Mouse (Mus musculus): ENCODE data around the gene Acaca. TPM values are rescaled to one million over a fixed set of nuclear protein-coding genes. Genes with fewer than 3 reads are reported as not detected.
"Not testable (repeated sequence)": the region's sequence is repeated elsewhere in the genome, so short reads cannot be mapped to it uniquely, and the experiment has no call there.

Acaca gene
- polyA plus RNA-seq, 1 experiment from 2014 or later = 26.4 TPM

GRCm38 (mm10) chr11:84389332-84389731, 259.9 kb downstream of the Acaca start:
- Histone ChIP-seq H3K27me3 (no peaks in the 10 kb centered on the region), H3K27ac (replicated peaks) (no peak overlapping the region), H3K4me1 (no peaks in the 10 kb centered on the region), H3K9ac (replicated peaks) (no peak overlapping the region), H3K36me3 (peaks cover 17% of the 10 kb centered on the region), H3K9me3 (no peaks in the 10 kb centered on the region), H3K4me3 (no peak overlapping the region), H3K4me2 (replicated peaks) (no peak overlapping the region)
- 72% methylated on average over 6 of the region's 6 CpGs for WGBS
- no peak for ATAC-seq (replicated peaks)

- H3K4me1 ChIP-seq = no peaks in the 10 kb centered on the region
- H3K4me2 ChIP-seq (replicated peaks) = no peak overlapping the region
- ATAC-seq (replicated peaks) = no peak
- no peak overlapping the region for H3K4me3 ChIP-seq
- no peaks in the 10 kb centered on the region for H3K9me3 ChIP-seq
- no peak overlapping the region for H3K27ac ChIP-seq (replicated peaks)
- H3K27me3 ChIP-seq = no peaks in the 10 kb centered on the region
- WGBS = 86% methylated on average over 8 of the region's 8 CpGs
- no peak overlapping the region for H3K9ac ChIP-seq (replicated peaks)
- peaks cover 17% of the 10 kb centered on the region for H3K36me3 ChIP-seq
These were observed 261.7 kb downstream of the Acaca start for GRCm38 (mm10) chr11:84391126-84391525.

GRCm38 (mm10) chr11:84392066-84392465, 262.6 kb downstream of the Acaca start:
- H3K27me3 ChIP-seq; H3K27ac ChIP-seq (replicated peaks); H3K4me3 ChIP-seq; H3K9me3 ChIP-seq; H3K9ac ChIP-seq (replicated peaks); H3K4me2 ChIP-seq (replicated peaks); H3K4me1 ChIP-seq; ATAC-seq (replicated peaks): not testable (repeated sequence)
- peaks cover 17% of the 10 kb centered on the region for H3K36me3 ChIP-seq
- WGBS = 78% methylated on average over 7 of the region's 7 CpGs

GRCm38 (mm10) chr11:84393571-84393970, 264.1 kb downstream of the Acaca start:
- Histone ChIP-seq H3K4me2 (replicated peaks) (no peak overlapping the region), H3K36me3 (peaks cover 21% of the 10 kb centered on the region), H3K4me1 (no peaks in the 10 kb centered on the region; the same call in 1 of the 2 replicates), H3K27ac (replicated peaks) (no peak overlapping the region), H3K27me3 (no peaks in the 10 kb centered on the region), H3K9me3 (no peaks in the 10 kb centered on the region), H3K9ac (replicated peaks) (no peak overlapping the region), H3K4me3 (no peak overlapping the region)
- ATAC-seq (replicated peaks) = no peak
- whole genome bisulfite sequencing = 94% methylated on average over 7 of the region's 7 CpGs

GRCm38 (mm10) chr11:84395010-84395409, 265.5 kb downstream of the Acaca start:
- no peak for ATAC-seq (replicated peaks)
- H3K4me3 ChIP-seq = no peak overlapping the region
- 46% methylated on average over 1 of the region's 1 CpGs for WGBS
- no peaks in the 10 kb centered on the region for H3K27me3 ChIP-seq
- no peaks in the 10 kb centered on the region for H3K9me3 ChIP-seq
- no peak overlapping the region for H3K27ac ChIP-seq (replicated peaks)
- H3K4me2 ChIP-seq (replicated peaks) = no peak overlapping the region
- peaks cover 27% of the 10 kb centered on the region for H3K36me3 ChIP-seq
- no peak overlapping the region for H3K9ac ChIP-seq (replicated peaks)
- no peaks in the 10 kb centered on the region; the same call in 1 of the 2 replicates for H3K4me1 ChIP-seq

- Histone ChIP-seq H3K4me1 (peaks cover 9% of the 10 kb centered on the region; the same call in 1 of the 2 replicates), H3K4me2 (replicated peaks) (no peak overlapping the region), H3K9me3 (no peaks in the 10 kb centered on the region), H3K4me3 (no peak overlapping the region), H3K9ac (replicated peaks) (no peak overlapping the region), H3K27ac (replicated peaks) (no peak overlapping the region), H3K27me3 (no peaks in the 10 kb centered on the region), H3K36me3 (no peaks in the 10 kb centered on the region)
- no peak for ATAC-seq (replicated peaks)
- WGBS = 98% methylated on average over 4 of the region's 4 CpGs
These were observed 277.3 kb downstream of the Acaca start for GRCm38 (mm10) chr11:84406733-84407132.

- Histone ChIP-seq H3K27ac (replicated peaks) (no peak overlapping the region), H3K4me2 (replicated peaks) (no peak overlapping the region), H3K4me1 (peaks cover 20% of the 10 kb centered on the region), H3K9me3 (no peaks in the 10 kb centered on the region), H3K4me3 (no peak overlapping the region), H3K27me3 (no peaks in the 10 kb centered on the region), H3K9ac (replicated peaks) (no peak overlapping the region), H3K36me3 (no peaks in the 10 kb centered on the region)
- no peak; the same call in 1 of the 2 replicates for ATAC-seq (replicated peaks)
- WGBS = 38% methylated on average over 4 of the region's 4 CpGs
These were observed 280.9 kb downstream of the Acaca start for GRCm38 (mm10) chr11:84410383-84410782.

GRCm38 (mm10) chr11:84410879-84411641, 281.6 kb downstream of the Acaca start:
- Histone ChIP-seq H3K9me3 (no peaks in the 10 kb centered on the region), H3K27me3 (no peaks in the 10 kb centered on the region), H3K4me3 (no peak overlapping the region), H3K36me3 (no peaks in the 10 kb centered on the region), H3K27ac (replicated peaks) (no peak overlapping the region), H3K9ac (replicated peaks) (no peak overlapping the region), H3K4me1 (peaks cover 20% of the 10 kb centered on the region), H3K4me2 (replicated peaks) (no peak overlapping the region)
- ATAC-seq (replicated peaks) = no peak
- WGBS = 61% methylated on average over 7 of the region's 7 CpGs

GRCm38 (mm10) chr11:84411642-84412018, 282.2 kb downstream of the Acaca start:
- no peaks in the 10 kb centered on the region for H3K9me3 ChIP-seq
- no peak for ATAC-seq (replicated peaks)
- peaks cover 20% of the 10 kb centered on the region for H3K4me1 ChIP-seq
- H3K27me3 ChIP-seq = no peaks in the 10 kb centered on the region
- H3K4me3 ChIP-seq = no peak overlapping the region
- 69% methylated on average over 7 of the region's 7 CpGs for WGBS
- H3K9ac ChIP-seq (replicated peaks) = no peak overlapping the region
- no peak overlapping the region for H3K4me2 ChIP-seq (replicated peaks)
- H3K27ac ChIP-seq (replicated peaks) = no peak overlapping the region
- no peaks in the 10 kb centered on the region for H3K36me3 ChIP-seq

DNA sequence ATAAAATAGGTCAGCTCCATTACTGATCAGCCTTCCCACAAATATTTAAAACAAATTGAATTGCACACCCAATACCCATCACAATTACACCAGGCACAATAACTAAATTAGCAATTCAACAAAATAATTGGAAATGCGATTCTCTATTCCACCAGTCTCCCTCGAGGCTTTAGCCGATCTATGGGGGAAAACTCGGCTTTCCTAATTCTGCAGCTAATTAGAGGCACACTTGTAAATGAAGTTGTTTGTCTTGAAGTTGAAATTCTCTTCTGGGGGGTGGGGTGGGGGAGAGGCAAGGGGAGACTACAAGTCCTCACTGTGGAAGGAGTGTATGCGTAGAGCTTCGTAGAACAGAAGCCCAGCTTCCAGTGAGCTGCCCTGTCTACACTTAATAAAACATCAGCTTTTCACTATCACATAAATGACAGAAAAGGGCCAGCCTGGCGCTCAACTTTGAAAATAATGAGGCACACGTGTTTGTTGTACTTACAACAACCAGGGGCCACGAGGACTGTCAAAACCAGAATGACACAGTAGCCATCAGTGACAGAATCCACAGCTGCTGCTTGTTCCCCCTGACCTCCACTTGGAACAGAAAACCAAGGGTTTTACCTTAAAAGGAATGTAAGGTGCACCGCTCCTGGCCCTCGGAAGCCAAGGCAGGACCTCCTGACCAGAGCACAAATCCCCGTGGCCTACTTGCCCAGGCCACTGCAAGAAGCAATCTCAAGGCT, 282.9 kb downstream of the Acaca start:
- Histone ChIP-seq H3K4me3 (no peak overlapping the region), H3K9ac (replicated peaks) (no peak overlapping the region), H3K4me2 (replicated peaks) (no peak overlapping the region), H3K27ac (replicated peaks) (no peak overlapping the region), H3K27me3 (no peaks in the 10 kb centered on the region), H3K9me3 (no peaks in the 10 kb centered on the region), H3K36me3 (no peaks in the 10 kb centered on the region), H3K4me1 (peaks cover 20% of the 10 kb centered on the region)
- whole genome bisulfite sequencing = 27% methylated on average over 12 of the region's 12 CpGs
- no peak for ATAC-seq (replicated peaks)

- 48% methylated on average over 6 of the region's 6 CpGs for WGBS
- no peak overlapping the region for H3K27ac ChIP-seq (replicated peaks)
These were observed 283.6 kb downstream of the Acaca start for GRCm38 (mm10) chr11:84413111-84413510.

DNA sequence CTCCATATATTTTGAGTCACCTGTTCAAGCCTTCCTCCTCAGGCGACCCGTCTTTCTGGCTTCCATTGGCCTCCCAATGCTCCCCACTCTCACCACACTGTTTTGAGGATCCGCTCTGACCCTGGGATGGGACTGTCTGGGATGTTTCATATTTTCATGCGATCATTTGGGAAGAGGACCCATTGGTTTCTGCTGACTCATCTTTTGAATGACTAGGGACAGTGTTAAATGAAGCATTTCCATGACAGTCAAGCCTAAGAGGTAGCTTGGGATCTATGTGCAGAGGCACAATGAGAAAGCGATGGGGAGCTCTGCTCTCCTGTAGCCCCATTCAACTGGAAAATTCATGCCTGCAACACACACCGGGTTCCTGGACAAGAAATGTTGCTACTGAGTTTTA, 291.3 kb downstream of the Acaca start:
- Histone ChIP-seq H3K4me2 (replicated peaks) (no peak overlapping the region), H3K4me3 (no peak overlapping the region), H3K27me3 (no peaks in the 10 kb centered on the region), H3K9ac (replicated peaks) (no peak overlapping the region), H3K27ac (replicated peaks) (no peak overlapping the region), H3K4me1 (no peaks in the 10 kb centered on the region), H3K36me3 (no peaks in the 10 kb centered on the region), H3K9me3 (no peaks in the 10 kb centered on the region)
- ATAC-seq (replicated peaks) = no peak
- WGBS = 94% methylated on average over 6 of the region's 6 CpGs

More at GRCm38 (mm10) chr11:84413111-84413510, 283.6 kb downstream of the Acaca start:
- Histone ChIP-seq H3K4me3 (no peak overlapping the region), H3K4me2 (replicated peaks) (no peak overlapping the region), H3K27me3 (no peaks in the 10 kb centered on the region), H3K36me3 (no peaks in the 10 kb centered on the region), H3K9ac (replicated peaks) (no peak overlapping the region), H3K9me3 (no peaks in the 10 kb centered on the region), H3K4me1 (peaks cover 20% of the 10 kb centered on the region)
- no peak for ATAC-seq (replicated peaks)
